ENCODE assay signal across 21 mouse cellular contexts in the genomic region with DNA sequence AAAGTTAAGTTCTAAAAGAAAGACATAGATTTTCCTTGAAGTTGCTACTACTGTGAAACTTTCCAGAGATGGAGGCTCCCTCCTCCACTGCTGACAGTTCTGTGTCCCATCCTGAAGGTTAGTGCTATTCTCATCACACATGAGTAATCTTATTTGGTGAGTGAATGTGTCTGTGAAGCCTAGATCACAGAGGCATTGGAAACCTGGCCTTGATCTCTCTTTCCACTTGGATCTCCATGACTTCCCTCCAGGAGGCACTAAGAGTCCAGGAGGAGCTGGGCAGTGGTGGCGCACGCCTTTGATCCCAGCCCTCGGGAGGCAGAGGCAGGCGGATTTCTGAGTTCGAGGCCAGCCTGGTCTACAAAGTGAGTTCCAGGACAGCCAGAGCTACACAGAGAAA.
"Had no signal": no experiment of that assay in that cellular context is flagged by ENCODE, and none has a peak within 500 bp of the region (broad histone marks: within the 10 kb centered on the region; RNA-seq: fewer than 3 reads in every experiment).

No protein-coding gene starts in this region.

- ATAC-seq: inflammation-experienced regulatory T-cells, adult 6 months had no signal

- H3K4me3 ChIP-seq: heart, embryonic 10.5 days; heart, embryonic 12.5 days; hindbrain, embryonic 10.5 days; hindbrain, embryonic 12.5 days; layer of hippocampus, adult 2 months; limb, embryonic 13.5 days; limb, embryonic 15.5 days had no signal

- DNase-seq: gastrocnemius, postnatal 14 days; gastrocnemius, postnatal 36 days; heart, adult 18-20 months; heart, postnatal 10 days; heart, postnatal 4 days; kidney, adult 18-20 months; kidney, adult 8-10 months; kidney, postnatal 10 days; kidney, postnatal 4 days; left cerebral cortex, postnatal 4 days had no signal

- H3K4me2 ChIP-seq: heart, embryonic 12.5 days; hindbrain, embryonic 12.5 days; hindbrain, embryonic 14.5 days; limb, embryonic 13.5 days; limb, embryonic 15.5 days; liver, embryonic 11.5 days had no signal

- H3K36me3 ChIP-seq: heart, embryonic 10.5 days; heart, embryonic 12.5 days; hindbrain, embryonic 10.5 days; hindbrain, embryonic 12.5 days; limb, embryonic 13.5 days; limb, embryonic 15.5 days had no signal

- H3K27ac ChIP-seq: heart, embryonic 10.5 days; hindbrain, embryonic 10.5 days; hindbrain, embryonic 12.5 days; hindbrain, embryonic 14.5 days; layer of hippocampus, adult 2 months; limb, embryonic 13.5 days; limb, embryonic 15.5 days; liver, embryonic 14.5 days had no signal

- H3K9ac ChIP-seq: heart, embryonic 12.5 days; hindbrain, embryonic 12.5 days; hindbrain, embryonic 14.5 days; limb, embryonic 13.5 days; limb, embryonic 15.5 days; liver, embryonic 14.5 days had no signal

- H3K4me1 ChIP-seq: hindbrain, embryonic 12.5 days; limb, embryonic 13.5 days; limb, embryonic 15.5 days had no signal

- H3K27me3 ChIP-seq: heart, embryonic 12.5 days; hindbrain, embryonic 12.5 days; limb, embryonic 13.5 days; limb, embryonic 15.5 days had no signal

- H3K9me3 ChIP-seq: heart, embryonic 10.5 days; heart, embryonic 12.5 days; hindbrain, embryonic 12.5 days; limb, embryonic 13.5 days; limb, embryonic 15.5 days had no signal
